ENCODE assay signal across 26 mouse cellular contexts in genomic region chr14:24226344-24226743, GRCm38 (mm10). TPM values are rescaled to one million over a fixed set of nuclear protein-coding genes. Genes with fewer than 3 reads are reported as not detected.
A peak's percentile ranks its signal among the peaks of the same experiment; 100 is the strongest.
DNase-seq lines count a peak whose midpoint lies in the region; ATAC-seq and TF ChIP-seq lines count a peak whose summit lies in the region.
"Had no signal": no experiment of that assay in that cellular context is flagged by ENCODE, and none has a peak within 500 bp of the region (broad histone marks: within the 10 kb centered on the region; RNA-seq: fewer than 3 reads in every experiment).

No protein-coding gene starts in this region.

- H3K27ac ChIP-seq in hindbrain, embryonic 15.5 days (replicated peaks) = no peak overlapping the region
- no peak overlapping the region for H3K27ac ChIP-seq in hindbrain, embryonic 13.5 days
- H3K27ac ChIP-seq in cortical plate, adult 2 months (ENCODE audit: insufficient read depth, low read length) = 0 out of 2 replicates have a peak overlapping the region, but pooled peaks have one; percentile 65
- H3K27ac ChIP-seq in olfactory bulb, adult 2 months (ENCODE audit: insufficient read depth, low read depth, low read length) = peak overlapping the region; percentile 41; the same call in 1 of the 2 replicates
- H3K27ac ChIP-seq: left cerebral cortex, adult 2 months; limb, embryonic 13.5 days; liver, embryonic 12.5 days; macrophage; midbrain, embryonic 13.5 days; neural tube, embryonic 13.5 days; stomach, embryonic 15.5 days had no signal

- H3K4me1 ChIP-seq in hindbrain, embryonic 15.5 days (replicated peaks) = no peaks in the 10 kb centered on the region
- H3K4me1 ChIP-seq in hindbrain, embryonic 13.5 days (replicated peaks) = peaks cover 19% of the 10 kb centered on the region
- H3K4me1 ChIP-seq in cortical plate, adult 2 months (ENCODE audit: control insufficient read depth, insufficient read depth, low read length) = peaks cover 1% of the 10 kb centered on the region; the same call in 1 of the 2 replicates
- peaks cover 20% of the 10 kb centered on the region for H3K4me1 ChIP-seq in olfactory bulb, adult 2 months (ENCODE audit: control insufficient read depth, insufficient read depth, low read length)
- H3K4me1 ChIP-seq: stomach, embryonic 15.5 days had no signal

- H3K36me3 ChIP-seq in hindbrain, embryonic 15.5 days = no peaks in the 10 kb centered on the region
- H3K36me3 ChIP-seq in hindbrain, embryonic 13.5 days = no peaks in the 10 kb centered on the region
- H3K36me3 ChIP-seq: liver, embryonic 12.5 days; neural tube, embryonic 13.5 days; stomach, embryonic 15.5 days had no signal

- H3K27me3 ChIP-seq in hindbrain, embryonic 15.5 days = no peaks in the 10 kb centered on the region
- H3K27me3 ChIP-seq in hindbrain, embryonic 13.5 days = no peaks in the 10 kb centered on the region
- H3K27me3 ChIP-seq: limb, embryonic 13.5 days; midbrain, embryonic 13.5 days; neural tube, embryonic 13.5 days; stomach, embryonic 15.5 days had no signal

- 0 out of 2 replicates have a peak, but pooled peaks have one; percentile 29 for ATAC-seq in hindbrain, embryonic 15.5 days (ENCODE audit: low FRiP score, low read depth)
- no peak for ATAC-seq in hindbrain, embryonic 13.5 days (ENCODE audit: low FRiP score)
- ATAC-seq: activated CD4-positive, CD25-positive, alpha-beta regulatory T cell, adult 4 months; forebrain, embryonic 14.5 days; liver, postnatal 0 days; midbrain, embryonic 13.5 days had no signal

- H3K4me2 ChIP-seq in hindbrain, embryonic 15.5 days = no peak overlapping the region
- H3K4me2 ChIP-seq in hindbrain, embryonic 13.5 days = no peak overlapping the region
- H3K4me2 ChIP-seq: heart, embryonic 11.5 days; limb, embryonic 13.5 days; liver, embryonic 12.5 days; midbrain, embryonic 13.5 days; neural tube, embryonic 13.5 days; stomach, embryonic 15.5 days had no signal

- H3K9ac ChIP-seq in hindbrain, embryonic 15.5 days = no peak overlapping the region
- no peak overlapping the region for H3K9ac ChIP-seq in hindbrain, embryonic 13.5 days
- H3K9ac ChIP-seq: limb, embryonic 13.5 days; liver, embryonic 12.5 days; liver, postnatal 0 days; midbrain, embryonic 13.5 days; neural tube, embryonic 13.5 days; stomach, embryonic 15.5 days had no signal

- no peaks in the 10 kb centered on the region for H3K9me3 ChIP-seq in hindbrain, embryonic 15.5 days
- no peaks in the 10 kb centered on the region for H3K9me3 ChIP-seq in hindbrain, embryonic 13.5 days
- H3K9me3 ChIP-seq: limb, embryonic 13.5 days; liver, embryonic 12.5 days; midbrain, embryonic 13.5 days; neural tube, embryonic 13.5 days; stomach, embryonic 15.5 days had no signal

- DNase-seq in Muller cell, postnatal 12 days (ENCODE audit: inconsistent ontology term) = peak; percentile 19
- DNase-seq in right cerebral cortex, postnatal 10 days (ENCODE audit: low spot score in 2 of 2) = no peak
- DNase-seq: adrenal gland, postnatal 10 days; B cell, adult 2 months; cerebellum, adult 8-10 months; cerebellum, postnatal 25 days; heart, adult 11 months; heart, postnatal 4 days; kidney, adult 11 months; kidney, postnatal 14 days; liver, postnatal 0 days; right cerebral cortex, postnatal 14 days had no signal

- WGBS in hindbrain, embryonic 15.5 days = 88% methylated on average over 2 of the region's 2 CpGs
- 89% methylated on average over 2 of the region's 2 CpGs for WGBS in hindbrain, embryonic 13.5 days
- WGBS in olfactory bulb, adult 2 months = 54% methylated on average over 2 of the region's 2 CpGs

- TF ChIP-seq POLR2A in cortical plate, adult 2 months (IDR thresholded peaks at IDR 0.05; ENCODE audit: extremely low read depth, insufficient read depth, low read length) = no peak
- TF ChIP-seq POLR2A in olfactory bulb, adult 2 months (IDR thresholded peaks at IDR 0.05; ENCODE audit: insufficient read depth, low read depth, low read length) = no peak

- no peak for TF ChIP-seq CTCF in cortical plate, adult 2 months (IDR thresholded peaks at IDR 0.05; ENCODE audit: extremely low read depth, insufficient read depth, low read length)
- no peak for TF ChIP-seq CTCF in olfactory bulb, adult 2 months (IDR thresholded peaks at IDR 0.05; ENCODE audit: insufficient read depth, low read depth, low read length)

- H3K4me3 ChIP-seq in hindbrain, embryonic 15.5 days = no peak overlapping the region
- H3K4me3 ChIP-seq in hindbrain, embryonic 13.5 days = no peak overlapping the region
- no peak overlapping the region for H3K4me3 ChIP-seq in cortical plate, adult 2 months (ENCODE audit: insufficient read depth, low read length)
- no peak overlapping the region for H3K4me3 ChIP-seq in olfactory bulb, adult 2 months (ENCODE audit: insufficient read depth, low read depth, low read length)
- H3K4me3 ChIP-seq: left cerebral cortex, adult 2 months; limb, embryonic 13.5 days; liver, embryonic 12.5 days; midbrain, embryonic 13.5 days; neural tube, embryonic 13.5 days; stomach, embryonic 15.5 days had no signal

RNA-seq across cellular contexts. Expression of gene Dlg5, which starts 19.4 kb away (rescaled TPM):
- polyA plus RNA-seq in hindbrain, embryonic 15.5 days (2015; fragmentation: Nextera tagmentation; extraction: Ambion mirVana) = 20.0 and 20.6 TPM in 2 replicates
- polyA plus RNA-seq in hindbrain, embryonic 13.5 days (2015; fragmentation: Nextera tagmentation; extraction: Ambion mirVana) = 18.7 and 20.5 TPM in 2 replicates
- 24.6 and 26.5 TPM in 2 replicates for polyA plus RNA-seq in cortical plate, adult 2 months (2012; rRNA removed)
- polyA plus RNA-seq in olfactory bulb, adult 2 months (2012; ENCODE audit: insufficient read depth, insufficient read length, low replicate concordance, missing spikeins) = not detected in 2 replicates

Comparison
In these comparisons a context has a peak if more than half of its experiments do, and no peak if none do; other contexts are left out.
1. H3K27ac ChIP-seq: peak in cortical plate, adult 2 months (single experiment) and olfactory bulb, adult 2 months (single experiment); none in hindbrain, embryonic 15.5 days (single experiment) and hindbrain, embryonic 13.5 days (single experiment).
2. RNA of gene Dlg5, which starts 19.4 kb away (polyA plus RNA-seq): 24.6 to 26.5 TPM in cortical plate, adult 2 months, 20.0 to 20.6 TPM in hindbrain, embryonic 15.5 days and 18.7 to 20.5 TPM in hindbrain, embryonic 13.5 days; not detected in olfactory bulb, adult 2 months; every median in the first group is over 10 times any median in the second.